Mouse (Mus musculus): ENCODE measurements at regions not wholly inside any gene's neighbourhood (a gene's known extent, or its start where the extent isn't known, plus 50 kb on each side); places are given as distances from the start of the nearest gene placed in this dataset.

- ATAC-seq (replicated peaks; ENCODE audit: insufficient number of reproducible peaks, low FRiP score, low TSS enrichment, low read depth) (no peak), DNase-seq (ENCODE audit: low spot score) (no peak)
- no peak overlapping the region for H3K27ac ChIP-seq (replicated peaks; ENCODE audit: low read depth, low read length)
- no peak overlapping the region for H3K4me3 ChIP-seq (ENCODE audit: low read depth, low read length)
- no peaks in the 10 kb centered on the region for H3K9me3 ChIP-seq (replicated peaks; ENCODE audit: control insufficient read depth, low read length)
- H3K4me2 ChIP-seq (ENCODE audit: low read depth, low read length) = no peak overlapping the region
- H3K36me3 ChIP-seq (replicated peaks; ENCODE audit: control insufficient read depth, insufficient read depth, low read depth, low read length) = no peaks in the 10 kb centered on the region
- H3K9ac ChIP-seq (replicated peaks; ENCODE audit: low read length) = no peak overlapping the region
- H3K4me1 ChIP-seq (ENCODE audit: control insufficient read depth, insufficient read depth, low read length) = no peaks in the 10 kb centered on the region
- no peaks in the 10 kb centered on the region for H3K27me3 ChIP-seq (ENCODE audit: control insufficient read depth, insufficient read depth, low read length)
- 69% methylated on average over 2 of the region's 2 CpGs for WGBS
Observed at GRCm38 (mm10) chr11:31524708-31525107, 147.0 kb downstream of the Bod1 start.

- no peak overlapping the region for H3K4me3 ChIP-seq (ENCODE audit: low read depth, low read length)
- no peaks in the 10 kb centered on the region for H3K36me3 ChIP-seq (replicated peaks; ENCODE audit: control insufficient read depth, insufficient read depth, low read depth, low read length)
- no peak overlapping the region for H3K27ac ChIP-seq (replicated peaks; ENCODE audit: low read depth, low read length)
- H3K9me3 ChIP-seq (replicated peaks; ENCODE audit: control insufficient read depth, low read length) = no peaks in the 10 kb centered on the region
- ATAC-seq (replicated peaks; ENCODE audit: insufficient number of reproducible peaks, low FRiP score, low TSS enrichment, low read depth) = no peak
- no peak overlapping the region for H3K9ac ChIP-seq (replicated peaks; ENCODE audit: low read length)
- H3K4me1 ChIP-seq (ENCODE audit: control insufficient read depth, insufficient read depth, low read length) = no peaks in the 10 kb centered on the region
- 91% methylated on average over 2 of the region's 2 CpGs for WGBS
- DNase-seq (ENCODE audit: low spot score) = no peak
- no peaks in the 10 kb centered on the region for H3K27me3 ChIP-seq (ENCODE audit: control insufficient read depth, insufficient read depth, low read length)
- H3K4me2 ChIP-seq (ENCODE audit: low read depth, low read length) = no peak overlapping the region
Observed at GRCm38 (mm10) chr11:31524065-31524618, 147.5 kb downstream of the Bod1 start.

GRCm38 (mm10) chr11:31522127-31522526 lies 149.6 kb downstream of the Bod1 start:
- Histone ChIP-seq H3K9ac (replicated peaks; ENCODE audit: low read length) (no peak overlapping the region), H3K27ac (replicated peaks; ENCODE audit: low read depth, low read length) (no peak overlapping the region), H3K4me3 (ENCODE audit: low read depth, low read length) (no peak overlapping the region), H3K4me1 (ENCODE audit: control insufficient read depth, insufficient read depth, low read length) (no peaks in the 10 kb centered on the region), H3K36me3 (replicated peaks; ENCODE audit: control insufficient read depth, insufficient read depth, low read depth, low read length) (no peaks in the 10 kb centered on the region), H3K9me3 (replicated peaks; ENCODE audit: control insufficient read depth, low read length) (no peaks in the 10 kb centered on the region), H3K27me3 (ENCODE audit: control insufficient read depth, insufficient read depth, low read length) (no peaks in the 10 kb centered on the region), H3K4me2 (ENCODE audit: low read depth, low read length) (no peak overlapping the region)
- WGBS = 75% methylated on average over 2 of the region's 2 CpGs
- ATAC-seq (replicated peaks; ENCODE audit: insufficient number of reproducible peaks, low FRiP score, low TSS enrichment, low read depth) (no peak), DNase-seq (ENCODE audit: low spot score) (no peak)

GRCm38 (mm10) chr11:31520909-31521308 lies 150.8 kb downstream of the Bod1 start:
- no peaks in the 10 kb centered on the region for H3K4me1 ChIP-seq (ENCODE audit: control insufficient read depth, insufficient read depth, low read length)
- WGBS = 78% methylated on average over 4 of the region's 4 CpGs
- DNase-seq (ENCODE audit: low spot score) (no peak), ATAC-seq (replicated peaks; ENCODE audit: insufficient number of reproducible peaks, low FRiP score, low TSS enrichment, low read depth) (no peak)
- no peak overlapping the region for H3K4me2 ChIP-seq (ENCODE audit: low read depth, low read length)
- no peak overlapping the region for H3K27ac ChIP-seq (replicated peaks; ENCODE audit: low read depth, low read length)
- H3K9me3 ChIP-seq (replicated peaks; ENCODE audit: control insufficient read depth, low read length) = no peaks in the 10 kb centered on the region
- no peaks in the 10 kb centered on the region for H3K36me3 ChIP-seq (replicated peaks; ENCODE audit: control insufficient read depth, insufficient read depth, low read depth, low read length)
- H3K27me3 ChIP-seq (ENCODE audit: control insufficient read depth, insufficient read depth, low read length) = no peaks in the 10 kb centered on the region
- no peak overlapping the region for H3K4me3 ChIP-seq (ENCODE audit: low read depth, low read length)
- no peak overlapping the region for H3K9ac ChIP-seq (replicated peaks; ENCODE audit: low read length)

- DNase-seq (ENCODE audit: low spot score) = no peak
- H3K36me3 ChIP-seq (replicated peaks; ENCODE audit: control insufficient read depth, insufficient read depth, low read depth, low read length) = no peaks in the 10 kb centered on the region
- no peaks in the 10 kb centered on the region for H3K4me1 ChIP-seq (ENCODE audit: control insufficient read depth, insufficient read depth, low read length)
- H3K9me3 ChIP-seq (replicated peaks; ENCODE audit: control insufficient read depth, low read length) = no peaks in the 10 kb centered on the region
- H3K9ac ChIP-seq (replicated peaks; ENCODE audit: low read length) = no peak overlapping the region
- no peak overlapping the region for H3K4me3 ChIP-seq (ENCODE audit: low read depth, low read length)
- no peak for ATAC-seq (replicated peaks; ENCODE audit: insufficient number of reproducible peaks, low FRiP score, low TSS enrichment, low read depth)
- 81% methylated on average over 5 of the region's 5 CpGs for WGBS
- H3K27ac ChIP-seq (replicated peaks; ENCODE audit: low read depth, low read length) = no peak overlapping the region
- H3K27me3 ChIP-seq (ENCODE audit: control insufficient read depth, insufficient read depth, low read length) = no peaks in the 10 kb centered on the region
- no peak overlapping the region for H3K4me2 ChIP-seq (ENCODE audit: low read depth, low read length)
Observed at GRCm38 (mm10) chr11:31503239-31503916, 133.5 kb upstream of the Stc2 start.

- Histone ChIP-seq H3K36me3 (replicated peaks; ENCODE audit: control insufficient read depth, insufficient read depth, low read depth, low read length) (no peaks in the 10 kb centered on the region), H3K27ac (replicated peaks; ENCODE audit: low read depth, low read length) (no peak overlapping the region), H3K4me2 (ENCODE audit: low read depth, low read length) (no peak overlapping the region), H3K9ac (replicated peaks; ENCODE audit: low read length) (no peak overlapping the region), H3K4me1 (ENCODE audit: control insufficient read depth, insufficient read depth, low read length) (no peaks in the 10 kb centered on the region), H3K9me3 (replicated peaks; ENCODE audit: control insufficient read depth, low read length) (no peaks in the 10 kb centered on the region), H3K4me3 (ENCODE audit: low read depth, low read length) (no peak overlapping the region), H3K27me3 (ENCODE audit: control insufficient read depth, insufficient read depth, low read length) (no peaks in the 10 kb centered on the region)
- 68% methylated on average over 4 of the region's 4 CpGs for WGBS
- DNase-seq (ENCODE audit: low spot score) (no peak), ATAC-seq (replicated peaks; ENCODE audit: insufficient number of reproducible peaks, low FRiP score, low TSS enrichment, low read depth) (no peak)
Observed at GRCm38 (mm10) chr11:31485429-31485828, 115.6 kb upstream of the Stc2 start.

GRCm38 (mm10) chr11:31481057-31481340 lies 111.1 kb upstream of the Stc2 start:
- Histone ChIP-seq H3K9me3 (replicated peaks; ENCODE audit: control insufficient read depth, low read length) (no peaks in the 10 kb centered on the region), H3K27ac (replicated peaks; ENCODE audit: low read depth, low read length) (no peak overlapping the region), H3K4me1 (ENCODE audit: control insufficient read depth, insufficient read depth, low read length) (no peaks in the 10 kb centered on the region), H3K27me3 (ENCODE audit: control insufficient read depth, insufficient read depth, low read length) (no peaks in the 10 kb centered on the region; the same call in 1 of the 2 replicates), H3K4me2 (ENCODE audit: low read depth, low read length) (no peak overlapping the region), H3K36me3 (replicated peaks; ENCODE audit: control insufficient read depth, insufficient read depth, low read depth, low read length) (no peaks in the 10 kb centered on the region), H3K4me3 (ENCODE audit: low read depth, low read length) (no peak overlapping the region), H3K9ac (replicated peaks; ENCODE audit: low read length) (no peak overlapping the region)
- DNase-seq (ENCODE audit: low spot score) (no peak), ATAC-seq (replicated peaks; ENCODE audit: insufficient number of reproducible peaks, low FRiP score, low TSS enrichment, low read depth) (no peak)
- 79% methylated on average over 1 of the region's 1 CpGs for WGBS

GRCm38 (mm10) chr11:31480225-31481056 lies 110.6 kb upstream of the Stc2 start:
- ATAC-seq (replicated peaks; ENCODE audit: insufficient number of reproducible peaks, low FRiP score, low TSS enrichment, low read depth) (no peak), DNase-seq (ENCODE audit: low spot score) (no peak)
- H3K9me3 ChIP-seq (replicated peaks; ENCODE audit: control insufficient read depth, low read length) = no peaks in the 10 kb centered on the region
- H3K36me3 ChIP-seq (replicated peaks; ENCODE audit: control insufficient read depth, insufficient read depth, low read depth, low read length) = no peaks in the 10 kb centered on the region
- no peaks in the 10 kb centered on the region; the same call in 1 of the 2 replicates for H3K27me3 ChIP-seq (ENCODE audit: control insufficient read depth, insufficient read depth, low read length)
- H3K4me2 ChIP-seq (ENCODE audit: low read depth, low read length) = no peak overlapping the region
- WGBS = 81% methylated on average over 5 of the region's 5 CpGs
- H3K4me1 ChIP-seq (ENCODE audit: control insufficient read depth, insufficient read depth, low read length) = no peaks in the 10 kb centered on the region
- H3K9ac ChIP-seq (replicated peaks; ENCODE audit: low read length) = no peak overlapping the region
- H3K27ac ChIP-seq (replicated peaks; ENCODE audit: low read depth, low read length) = no peak overlapping the region
- H3K4me3 ChIP-seq (ENCODE audit: low read depth, low read length) = no peak overlapping the region

Data from embryonic facial prominence, embryonic 11.5 days (tissue).